Mouse (Mus musculus) G1E (cell line): Measurements from ENCODE around the gene Gm2016. TPM values are rescaled to one million over a fixed set of nuclear protein-coding genes. Genes with fewer than 3 reads are reported as not detected.

ENCODE experiments used
- polyA plus RNA-seq: library from polyadenylated mRNA; stranded (reverse); fragments of >175 nt; gene quantifications from 2 replicates; pipeline ENCODE4 v1.2.3, GENCODE M21; 2012
- total RNA-seq, 2 experiments: library from RNA; stranded (forward) in 1 of 2; stranded (reverse) in 1 of 2; fragments of 200-1000 nt in 1 of 2; fragments of >200 nt in 1 of 2; fragmentation: Nextera tagmentation in 1 of 2; gene quantifications; 2 replicates each; pipeline ENCODE4 v1.2.3; 2014 to 2017

Gm2016 gene
- total and polyA plus RNA-seq, 3 experiments: 0.27 to 5.1 (median 0.28) TPM

Other genes starting within 250 kb of the Gm2016 start
- not detected in 2 replicates for gene Gm16381, start 229.5 kb upstream of the Gm2016 start, total RNA-seq (2014; fragmentation: Nextera tagmentation)
- not detected in 2 replicates for gene Gm16381, start 229.5 kb upstream of the Gm2016 start, total RNA-seq (2017)
- gene Gm16381, start 229.5 kb upstream of the Gm2016 start, polyA plus RNA-seq: not detected in 2 replicates
- gene Gm21319, start 98.3 kb upstream of the Gm2016 start, total RNA-seq (2014; fragmentation: Nextera tagmentation): not detected in 2 replicates
- not detected in 2 replicates for gene Gm21319, start 98.3 kb upstream of the Gm2016 start, total RNA-seq (2017)
- not detected in 2 replicates for gene Gm21319, start 98.3 kb upstream of the Gm2016 start, polyA plus RNA-seq
- gene Gm21936, start 78.6 kb upstream of the Gm2016 start, total RNA-seq (2014; fragmentation: Nextera tagmentation): not detected in 2 replicates
- not detected in 2 replicates for gene Gm21936, start 78.6 kb upstream of the Gm2016 start, total RNA-seq (2017)
- gene Gm21936, start 78.6 kb upstream of the Gm2016 start, polyA plus RNA-seq: 0.24 TPM in 1 of 2 replicates, not detected in the other
- gene BB287469, start 57.5 kb upstream of the Gm2016 start, total RNA-seq (2014; fragmentation: Nextera tagmentation): not detected in 2 replicates
- not detected in 2 replicates for gene BB287469, start 57.5 kb upstream of the Gm2016 start, total RNA-seq (2017)
- not detected in 2 replicates for gene BB287469, start 57.5 kb upstream of the Gm2016 start, polyA plus RNA-seq
- not detected in 2 replicates for gene Gm2001, start 31.7 kb upstream of the Gm2016 start, total RNA-seq (2014; fragmentation: Nextera tagmentation)
- not detected in 2 replicates for gene Gm2001, start 31.7 kb upstream of the Gm2016 start, total RNA-seq (2017)
- gene Gm2001, start 31.7 kb upstream of the Gm2016 start, polyA plus RNA-seq: not detected in 2 replicates
- 2.8 and 3.2 TPM in 2 replicates for gene Gm2022, start 21.3 kb downstream of the Gm2016 start, total RNA-seq (2014; fragmentation: Nextera tagmentation)
- gene Gm2022, start 21.3 kb downstream of the Gm2016 start, total RNA-seq (2017): not detected in 2 replicates
- gene Gm2022, start 21.3 kb downstream of the Gm2016 start, polyA plus RNA-seq: 0.65 TPM in 1 of 2 replicates, not detected in the other
- gene Gm2035, start 45.8 kb downstream of the Gm2016 start, total RNA-seq (2014; fragmentation: Nextera tagmentation): not detected in 2 replicates
- gene Gm2035, start 45.8 kb downstream of the Gm2016 start, total RNA-seq (2017): not detected in 2 replicates
- not detected in 2 replicates for gene Gm2035, start 45.8 kb downstream of the Gm2016 start, polyA plus RNA-seq
- not detected in 2 replicates for gene Gm2042, start 80.0 kb downstream of the Gm2016 start, total RNA-seq (2014; fragmentation: Nextera tagmentation)
- gene Gm2042, start 80.0 kb downstream of the Gm2016 start, total RNA-seq (2017): 0.66 TPM in 1 of 2 replicates, not detected in the other
- gene Gm2042, start 80.0 kb downstream of the Gm2016 start, polyA plus RNA-seq: not detected in 2 replicates
- not detected in 2 replicates for gene Gm2075, start 137.8 kb downstream of the Gm2016 start, total RNA-seq (2014; fragmentation: Nextera tagmentation)
- gene Gm2075, start 137.8 kb downstream of the Gm2016 start, total RNA-seq (2017): not detected in 2 replicates
- gene Gm2075, start 137.8 kb downstream of the Gm2016 start, polyA plus RNA-seq: not detected in 2 replicates
- not detected in 2 replicates for gene Gm6803, start 144.7 kb downstream of the Gm2016 start, total RNA-seq (2014; fragmentation: Nextera tagmentation)
- gene Gm6803, start 144.7 kb downstream of the Gm2016 start, total RNA-seq (2017): not detected in 2 replicates
- not detected in 2 replicates for gene Gm6803, start 144.7 kb downstream of the Gm2016 start, polyA plus RNA-seq
- gene Gm2056, start 152.9 kb downstream of the Gm2016 start, total RNA-seq (2014; fragmentation: Nextera tagmentation): not detected in 2 replicates
- 0.93 TPM in 1 of 2 replicates, not detected in the other for gene Gm2056, start 152.9 kb downstream of the Gm2016 start, total RNA-seq (2017)
- gene Gm2056, start 152.9 kb downstream of the Gm2016 start, polyA plus RNA-seq: not detected in 2 replicates
- not detected in 2 replicates for gene Gm16368, start 209.6 kb downstream of the Gm2016 start, total RNA-seq (2014; fragmentation: Nextera tagmentation)
- not detected in 2 replicates for gene Gm16368, start 209.6 kb downstream of the Gm2016 start, total RNA-seq (2017)
- gene Gm16368, start 209.6 kb downstream of the Gm2016 start, polyA plus RNA-seq: not detected in 2 replicates